Mouse (Mus musculus): ENCODE results near the gene Hipk3.
A peak's percentile ranks its signal among the peaks of the same experiment; 100 is the strongest.

Gene Hipk3

GRCm38 (mm10) chr2:104410963-104411545, 83.2 kb downstream of the Hipk3 start, which contains the start of gene D430041D05Rik:
Gene D430041D05Rik (minus strand): TSS chr2:104411013.
- DNase-seq: no peak

DNA sequence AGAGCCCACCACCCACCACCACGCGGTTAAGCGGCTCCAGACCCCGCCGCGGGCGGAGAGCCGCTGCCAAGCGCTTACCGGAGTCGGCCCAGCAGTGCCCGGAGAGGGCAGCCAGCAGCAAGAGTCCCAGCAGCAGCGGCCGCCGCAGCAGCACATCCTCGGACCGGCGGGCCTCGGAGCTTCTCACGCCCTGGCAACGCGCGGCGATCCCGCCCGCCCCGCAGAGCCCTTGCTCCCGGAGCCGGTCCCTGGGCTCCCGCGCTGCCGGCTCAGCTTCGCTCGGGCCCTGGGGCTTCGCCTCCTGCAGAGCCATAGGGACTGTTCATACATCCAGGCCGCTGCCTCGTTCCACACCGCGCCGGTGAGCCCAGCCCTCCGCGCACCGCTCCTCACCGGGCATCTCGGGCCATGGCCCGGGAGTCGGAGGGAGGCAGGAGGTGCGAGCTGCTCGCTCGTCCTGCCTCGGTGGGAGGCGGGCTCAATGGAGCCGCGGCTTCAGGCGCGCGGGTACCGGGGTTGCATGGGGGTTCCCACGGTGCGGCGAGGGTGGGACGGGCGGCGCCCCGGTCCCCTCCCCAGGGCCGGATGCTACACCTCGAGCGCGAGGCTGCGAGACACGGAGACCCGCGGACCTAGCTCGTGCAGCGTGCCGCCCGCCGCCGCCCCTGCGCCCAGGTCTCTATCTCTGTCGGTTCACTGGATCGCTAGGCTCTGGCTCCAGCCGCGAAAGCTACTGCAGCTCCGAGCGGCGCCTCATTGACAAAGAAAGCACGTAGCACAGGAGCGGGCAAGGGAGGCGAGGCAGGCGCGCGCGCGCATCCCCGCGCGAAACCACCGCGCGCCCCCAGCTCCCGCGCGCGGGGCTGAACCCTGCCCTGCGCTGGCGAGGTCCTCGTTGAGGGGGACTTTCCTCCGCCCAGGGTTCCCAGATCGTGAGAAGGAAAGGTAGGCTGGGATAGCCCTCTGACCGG, 84.1 kb downstream of the Hipk3 start:
- peak; percentile 72 for DNase-seq

GRCm38 (mm10) chr2:104408351-104408750, 85.9 kb downstream of the Hipk3 start:
- no peak for DNase-seq

DNA sequence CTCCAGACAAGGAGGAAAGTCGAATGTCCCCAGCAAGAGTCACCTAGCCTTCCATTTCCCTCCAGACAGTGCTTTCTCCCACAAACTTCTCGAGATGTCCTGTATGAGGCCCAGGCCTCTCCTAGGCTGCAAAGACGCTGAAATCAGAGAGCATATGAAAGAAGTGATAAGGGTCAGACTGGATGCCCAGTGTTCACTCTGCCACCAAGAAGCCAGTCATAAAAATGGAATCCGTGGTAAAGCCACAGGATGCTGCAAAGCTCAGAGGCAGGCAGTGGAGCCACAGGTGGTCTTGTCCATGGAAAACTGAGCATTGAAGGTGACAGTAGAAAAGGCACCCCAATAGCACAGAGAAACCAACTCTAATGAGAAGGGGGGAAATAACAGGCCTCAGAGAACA, 86.3 kb downstream of the Hipk3 start:
- DNase-seq: no peak

DNA sequence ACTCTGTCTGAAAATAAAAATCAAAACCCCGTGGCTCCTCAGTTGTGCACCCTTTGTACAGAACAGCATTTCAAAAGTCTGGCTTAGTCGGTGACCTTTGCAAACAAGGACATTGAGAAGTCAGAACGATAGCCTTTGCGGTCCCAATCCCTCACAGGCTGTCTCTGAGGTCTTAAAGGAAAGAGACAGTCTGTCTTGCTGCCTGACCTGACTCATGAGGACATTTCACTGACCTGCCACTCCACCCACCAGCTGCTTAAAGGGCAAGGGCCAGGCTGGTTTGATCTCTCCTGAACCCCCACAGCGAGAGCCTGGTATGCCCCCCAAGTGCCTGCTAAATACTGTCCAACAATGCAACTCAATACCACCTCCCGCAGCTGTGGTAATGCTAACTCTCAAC, 90.2 kb downstream of the Hipk3 start:
- DNase-seq: no peak

DNA sequence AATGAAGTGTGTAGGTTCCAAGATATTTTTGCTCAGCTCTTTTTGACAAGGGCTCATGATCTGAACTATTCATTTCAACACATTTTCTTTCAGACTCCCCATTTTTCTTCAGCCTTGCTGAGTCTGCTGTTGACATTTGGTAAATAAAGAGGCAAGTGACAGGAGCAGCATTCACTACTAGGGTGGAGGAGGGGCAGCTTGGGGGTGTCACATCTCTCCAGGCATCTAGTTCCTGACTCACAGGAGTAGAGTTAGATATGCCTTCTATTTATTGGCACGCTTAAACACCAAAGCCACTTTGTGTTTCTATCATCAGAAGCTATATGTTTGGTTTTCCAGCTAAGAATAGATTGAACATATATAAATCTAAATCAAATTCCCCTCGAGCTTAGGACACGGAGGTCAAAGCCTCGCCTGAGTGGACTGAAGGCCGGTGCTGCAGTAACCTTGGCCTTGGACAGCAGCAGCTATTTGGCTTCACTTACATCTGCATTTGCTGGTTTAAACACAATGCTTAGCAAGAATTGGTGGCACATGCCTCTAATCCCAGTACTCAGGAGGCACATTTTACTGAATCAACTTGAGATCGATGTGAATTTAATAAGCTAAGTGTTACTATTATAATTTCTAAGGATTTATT, 95.5 kb downstream of the Hipk3 start:
- no peak for DNase-seq

DNA sequence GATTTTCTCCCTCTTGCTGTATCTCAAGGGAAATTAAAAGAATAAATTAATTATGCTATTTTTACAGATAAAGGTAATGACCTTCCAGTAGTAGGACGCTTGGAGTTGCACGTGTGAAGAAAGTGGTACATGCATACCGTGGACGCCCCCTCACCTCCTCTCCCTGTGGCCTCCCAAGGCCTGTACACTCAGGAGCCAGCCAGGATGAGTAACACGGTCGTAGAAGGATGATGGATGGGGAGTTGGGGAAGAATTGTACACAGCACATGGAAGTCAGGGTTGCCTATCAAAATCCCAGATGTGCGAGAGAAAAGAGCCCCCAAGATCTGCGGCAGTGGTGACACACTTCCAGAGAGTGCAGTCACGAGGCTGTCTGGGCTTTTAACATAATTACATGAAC, 98.3 kb downstream of the Hipk3 start:
- no peak for DNase-seq

- no peak for DNase-seq
Measured at GRCm38 (mm10) chr2:104394769-104395168, 99.5 kb downstream of the Hipk3 start.

DNA sequence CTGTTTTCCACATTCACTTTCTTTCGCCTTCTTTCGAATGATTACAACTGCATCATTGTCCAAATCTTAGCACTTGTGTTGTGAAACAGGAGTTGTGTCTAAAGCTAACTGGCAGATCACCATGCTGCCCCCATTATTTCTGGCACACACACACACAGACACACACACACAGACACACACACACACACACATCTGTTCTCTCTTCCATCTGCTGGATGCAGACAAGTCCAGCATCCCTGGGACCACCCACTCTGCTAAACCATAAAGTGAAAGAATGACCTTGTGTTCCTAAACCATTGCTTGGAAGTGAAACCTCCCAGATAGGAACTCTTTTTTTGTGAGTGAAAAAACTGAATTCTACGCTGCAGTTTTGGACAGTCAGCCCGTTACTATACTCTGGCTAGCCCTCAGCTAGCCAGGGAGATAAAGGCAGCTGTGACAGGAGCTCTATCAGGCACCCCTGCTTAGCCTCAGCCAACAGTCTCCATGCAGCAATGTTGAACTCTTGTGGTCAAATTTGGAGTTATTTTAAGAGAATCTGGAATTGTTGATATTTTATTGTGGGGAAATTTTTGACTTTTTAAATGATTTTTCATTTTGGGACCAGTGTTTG, 101.4 kb downstream of the Hipk3 start:
- no peak for DNase-seq

- DNase-seq: no peak
Measured at GRCm38 (mm10) chr2:104389231-104389630, 105.0 kb downstream of the Hipk3 start.

DNA sequence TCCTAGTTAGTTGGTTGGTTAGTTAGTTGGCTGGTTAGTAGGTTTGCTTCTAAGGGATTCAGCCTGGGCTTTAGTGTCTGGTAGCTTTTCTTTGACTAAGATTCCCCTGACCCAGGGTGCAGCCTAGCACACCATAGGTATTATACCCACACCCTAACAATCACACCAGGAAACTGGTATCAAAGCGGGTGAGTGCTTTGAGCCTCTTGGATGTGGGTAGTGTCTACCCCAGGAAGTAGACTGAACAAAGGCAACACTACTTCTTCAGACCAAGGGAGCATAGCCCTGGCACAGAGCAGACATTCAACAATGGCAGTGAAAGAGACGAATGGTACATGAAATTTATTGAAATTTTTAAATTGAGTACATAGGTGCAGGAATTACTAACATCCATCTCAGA, 108.3 kb downstream of the Hipk3 start:
- no peak for DNase-seq

GRCm38 (mm10) chr2:104383589-104383988, 110.7 kb downstream of the Hipk3 start:
- DNase-seq: no peak

DNA sequence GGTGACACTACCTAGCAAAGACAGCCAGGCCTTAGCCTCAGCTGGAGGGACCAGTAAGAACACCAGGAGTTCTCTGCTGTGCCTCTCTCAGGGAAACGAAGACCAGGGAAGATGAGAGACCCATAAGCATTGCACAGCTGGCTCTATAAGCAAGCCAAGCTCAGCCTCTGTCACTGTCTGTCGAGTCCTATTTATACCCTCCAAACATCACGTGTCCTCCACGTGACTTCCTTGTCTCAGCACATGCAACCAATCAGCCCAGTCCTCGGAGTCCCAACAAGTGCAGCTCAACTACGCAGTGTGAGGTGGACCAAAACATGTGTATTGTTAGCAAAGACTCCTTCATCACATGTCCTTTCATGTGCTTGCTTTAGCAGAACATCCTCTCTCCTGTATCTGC, 111.4 kb downstream of the Hipk3 start:
- DNase-seq: no peak

GRCm38 (mm10) chr2:104379304-104379703, 114.9 kb downstream of the Hipk3 start:
- DNase-seq: no peak

DNA sequence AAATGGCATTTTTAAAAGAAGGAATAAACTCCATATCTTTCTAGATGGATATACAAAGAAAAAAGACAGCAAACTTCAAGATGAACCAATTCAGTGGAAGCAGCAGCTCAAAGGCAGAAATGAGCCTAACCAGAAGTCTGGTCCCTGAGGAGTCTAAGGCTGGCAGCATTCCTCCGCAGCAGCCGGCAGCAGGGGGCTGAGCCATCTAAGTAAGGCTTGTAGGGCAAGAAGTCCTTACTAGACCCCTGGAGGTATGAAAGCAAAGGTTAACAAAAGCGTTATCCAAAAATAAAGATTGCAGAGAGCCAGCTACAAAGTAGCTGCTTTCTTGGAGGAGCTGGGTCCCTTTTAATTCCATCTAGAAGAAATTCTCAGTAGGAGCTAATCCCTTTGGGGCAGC, 115.5 kb downstream of the Hipk3 start:
- no peak for DNase-seq

DNA sequence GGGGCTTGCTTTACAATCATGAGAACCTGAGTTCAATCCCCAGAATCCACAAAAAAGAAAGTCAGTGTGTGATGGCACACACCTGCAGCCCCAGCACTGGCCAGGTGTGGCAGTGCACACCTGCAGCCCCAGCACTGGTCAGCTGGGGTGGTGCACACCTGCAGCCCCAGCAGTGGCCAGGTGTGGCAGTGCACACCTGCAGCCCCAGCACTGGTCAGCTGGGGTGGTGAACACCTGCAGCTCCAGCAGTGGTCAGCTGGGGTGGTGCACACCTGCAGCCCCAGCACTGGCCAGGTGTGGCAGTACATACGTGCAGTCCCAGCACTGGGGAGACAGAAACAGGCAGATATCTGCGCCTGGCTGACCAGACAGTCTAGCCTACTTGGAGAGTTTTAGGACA, 116.3 kb downstream of the Hipk3 start:
- DNase-seq: no peak
